Mouse (Mus musculus) MEL (cell line): ENCODE data around the gene Hoxb1. TPM values are rescaled to one million over a fixed set of nuclear protein-coding genes. Genes with fewer than 3 reads are reported as not detected.

Experiments used
- DNase-seq: peaks from one replicate; pipeline ENCODE4 v3.0.0; 2011; ENCODE audit warnings: low read depth, low spot score
- H3K27ac ChIP-seq: 2 replicates; pipeline ENCODE4 v1.5.1; 2012; ENCODE audit warnings: low read depth, mild to moderate bottlenecking, control low read depth, low read length, moderate library complexity; ENCODE audit not compliant: control insufficient read depth
- H3K27me3 ChIP-seq, 2 experiments: fragments of 150-350 bp in 1 of 2; sonication (generic) in 1 of 2; 2 replicates each; pipeline ENCODE4 v1.6.1; 2012; ENCODE audit warnings: low read length in 2 of 2, mild to moderate bottlenecking in 2 of 2, improper control_type of control experiment in 1 of 2, moderate library complexity in 1 of 2; ENCODE audit not compliant: insufficient read depth in 2 of 2, control insufficient read depth in 1 of 2
- H3K36me3 ChIP-seq, 2 experiments: 2 replicates each; pipeline ENCODE4 v1.6.1; 2012 to 2014; ENCODE audit warnings: low read length in 2 of 2, improper control_type of control experiment in 1 of 2, inconsistent platforms in 1 of 2, mild to moderate bottlenecking in 1 of 2; ENCODE audit not compliant: insufficient read depth in 2 of 2, control insufficient read depth in 1 of 2
- H3K4me1 ChIP-seq, 2 experiments: fragments of 150-350 bp in 1 of 2; sonication (generic) in 1 of 2; 2 replicates each; pipeline ENCODE4 v1.6.1; 2012; ENCODE audit warnings: low read length in 2 of 2, improper control_type of control experiment in 1 of 2, mild to moderate bottlenecking in 1 of 2; ENCODE audit not compliant: insufficient read depth in 2 of 2, control insufficient read depth in 1 of 2
- H3K4me3 ChIP-seq, 2 experiments: fragments of 150-350 bp in 1 of 2; sonication (generic) in 1 of 2; 2 replicates each; pipeline ENCODE4 v1.5.1; 2012; ENCODE audit warnings: low read depth in 2 of 2, low read length in 2 of 2, mild to moderate bottlenecking in 2 of 2, moderate library complexity in 2 of 2, control low read depth in 1 of 2, improper control_type of control experiment in 1 of 2; ENCODE audit not compliant: control insufficient read depth in 1 of 2, insufficient read depth in 1 of 2
- H3K79me2 ChIP-seq: 2 replicates; pipeline ENCODE4 v1.6.1; 2012; ENCODE audit warnings: mild to moderate bottlenecking, low read length, moderate library complexity; ENCODE audit not compliant: control insufficient read depth, poor library complexity, insufficient read depth
- H3K9ac ChIP-seq: 2 replicates; pipeline ENCODE4 v1.6.1; 2012; ENCODE audit warnings: low read depth, mild to moderate bottlenecking, control low read depth, low read length, moderate library complexity; ENCODE audit not compliant: control insufficient read depth, poor library complexity, severe bottlenecking
- H3K9me3 ChIP-seq: fragments of 150-350 bp; sonication (generic); replicated peaks from 2 replicates; pipeline ENCODE4 v1.6.1; 2012; ENCODE audit warnings: mild to moderate bottlenecking, low read length, improper control_type of control experiment, moderate library complexity; ENCODE audit not compliant: insufficient read depth
- BHLHE40 ChIP-seq: IDR thresholded peaks from 2 replicates; pipeline ENCODE4 v1.6.1; 2012; ENCODE audit warnings: low read depth, mild to moderate bottlenecking, inconsistent platforms, low read length, improper control_type of control experiment, borderline replicate concordance
- E2F4 ChIP-seq: IDR thresholded peaks from 2 replicates; pipeline ENCODE4 v1.6.1; 2011; ENCODE audit warnings: low read depth, low read length, improper control_type of control experiment, borderline replicate concordance
- ELF1 ChIP-seq: IDR thresholded peaks from 2 replicates; pipeline ENCODE4 v1.6.1; 2014; ENCODE audit warnings: low read depth, mild to moderate bottlenecking, inconsistent platforms, low read length, improper control_type of control experiment, moderate library complexity
- EP300 ChIP-seq, 2 experiments: IDR thresholded peaks; 2 replicates each; pipeline ENCODE4 v1.6.1; 2011; ENCODE audit warnings: improper control_type of control experiment in 2 of 2, low read length in 2 of 2, low read depth in 1 of 2, mild to moderate bottlenecking in 1 of 2
- ETS1 ChIP-seq: IDR thresholded peaks from 2 replicates; pipeline ENCODE4 v1.6.1; 2012; ENCODE audit warnings: low read depth, mild to moderate bottlenecking, inconsistent platforms, low read length, improper control_type of control experiment, moderate library complexity
- KAT2A ChIP-seq: conservative IDR thresholded peaks from 2 replicates; pipeline ENCODE4 v1.6.1; 2012; ENCODE audit warnings: low read depth, low read length, improper control_type of control experiment, inconsistent platforms
- MAFK ChIP-seq: IDR thresholded peaks from 2 replicates; pipeline ENCODE4 v1.6.1; 2011; ENCODE audit warnings: low read depth, mild to moderate bottlenecking, low read length, improper control_type of control experiment, borderline replicate concordance
- MAX ChIP-seq: IDR thresholded peaks from 2 replicates; pipeline ENCODE4 v1.6.1; 2011; ENCODE audit warnings: low read length, improper control_type of control experiment
- MEF2A ChIP-seq: IDR thresholded peaks from 2 replicates; pipeline ENCODE4 v1.6.1; 2014; ENCODE audit warnings: low read depth, mild to moderate bottlenecking, inconsistent platforms, low read length, improper control_type of control experiment; ENCODE audit not compliant: poor library complexity, insufficient replicate concordance, severe bottlenecking; ENCODE audit errors: extremely low read depth
- MXI1 ChIP-seq: IDR thresholded peaks from 2 replicates; pipeline ENCODE4 v1.6.1; 2011; ENCODE audit warnings: mild to moderate bottlenecking, low read depth, low read length, improper control_type of control experiment
- MYB ChIP-seq: IDR thresholded peaks from 2 replicates; pipeline ENCODE4 v1.6.1; 2011; ENCODE audit warnings: mild to moderate bottlenecking, low read depth, low read length, improper control_type of control experiment
- MYC ChIP-seq: IDR thresholded peaks from 2 replicates; pipeline ENCODE4 v1.6.1; 2011; ENCODE audit warnings: low read depth, mild to moderate bottlenecking, low read length, improper control_type of control experiment, moderate library complexity
- NRF1 ChIP-seq: IDR thresholded peaks from 2 replicates; pipeline ENCODE4 v1.6.1; 2014; ENCODE audit warnings: low read depth, mild to moderate bottlenecking, inconsistent platforms, low read length, improper control_type of control experiment, moderate library complexity; ENCODE audit not compliant: poor library complexity, insufficient read depth, severe bottlenecking
- POLR2A ChIP-seq, 2 experiments: IDR thresholded peaks; 2 replicates each; pipeline ENCODE4 v1.6.1; 2011 to 2012; ENCODE audit warnings: low read length in 2 of 2, mild to moderate bottlenecking in 2 of 2, control low read depth in 1 of 2, improper control_type of control experiment in 1 of 2, low read depth in 1 of 2, moderate library complexity in 1 of 2; ENCODE audit not compliant: control insufficient read depth in 1 of 2, insufficient read depth in 1 of 2, poor library complexity in 1 of 2
- RAD21 ChIP-seq: IDR thresholded peaks from 2 replicates; pipeline ENCODE4 v1.6.1; 2011; ENCODE audit warnings: mild to moderate bottlenecking, low read depth, low read length, improper control_type of control experiment
- RCOR1 ChIP-seq: IDR thresholded peaks from 2 replicates; pipeline ENCODE4 v1.6.1; 2012; ENCODE audit warnings: low read depth, mild to moderate bottlenecking, inconsistent platforms, low read length, improper control_type of control experiment
- SIN3A ChIP-seq: IDR thresholded peaks from 2 replicates; pipeline ENCODE4 v1.6.1; 2012; ENCODE audit warnings: low read length, improper control_type of control experiment, inconsistent platforms
- TAL1 ChIP-seq: IDR thresholded peaks from 2 replicates; pipeline ENCODE4 v1.6.1; 2012; ENCODE audit warnings: mild to moderate bottlenecking, inconsistent platforms, low read length, moderate library complexity, mixed read lengths
- USF2 ChIP-seq, 2 experiments: IDR thresholded peaks; 2 replicates each; pipeline ENCODE4 v1.6.1; 2011 to 2012; ENCODE audit warnings: improper control_type of control experiment in 2 of 2, low read length in 2 of 2, borderline replicate concordance in 1 of 2, inconsistent platforms in 1 of 2, low read depth in 1 of 2, mild to moderate bottlenecking in 1 of 2; ENCODE audit not compliant: insufficient read depth in 1 of 2
- ZKSCAN1 ChIP-seq: IDR thresholded peaks from 2 replicates; pipeline ENCODE4 v1.6.1; 2012; ENCODE audit warnings: low read depth, mild to moderate bottlenecking, inconsistent platforms, low read length, improper control_type of control experiment, moderate library complexity
- ZMIZ1 ChIP-seq: IDR thresholded peaks from 2 replicates; pipeline ENCODE4 v1.6.1; 2012; ENCODE audit warnings: low read depth, mild to moderate bottlenecking, inconsistent platforms, low read length, improper control_type of control experiment, moderate library complexity
- polyA plus RNA-seq, 2 experiments: library from polyadenylated mRNA; stranded (reverse) in 1 of 2; unstranded in 1 of 2; fragments of >175 nt in 1 of 2; fragments of >200 nt in 1 of 2; gene quantifications; 2 replicates each; pipeline versions ENCODE4 v1.2.1 to v1.2.4; 2012; ENCODE audit warnings: low replicate concordance in 2 of 2, low read depth in 1 of 2; ENCODE audit not compliant: insufficient read length in 2 of 2, insufficient read depth in 1 of 2, missing spikeins in 1 of 2
- total RNA-seq: library from RNA; depleted of rRNA; stranded (reverse); fragments of 300-350 nt; gene quantifications from 2 replicates; pipeline ENCODE4 v1.2.3, GENCODE M21; 2012

Hoxb1 gene
- total and polyA plus RNA-seq, 3 experiments = not detected

- H3K4me1 ChIP-seq = no peaks in the 10 kb centered on the region
- H3K27me3 ChIP-seq = no peaks in the 10 kb centered on the region; a peak in 1 of 4 replicates
- H3K9ac ChIP-seq = no peak overlapping the region
- TF ChIP-seq ZMIZ1 (no peak), MYB (no peak), BHLHE40 (no peak), POLR2A (IDR thresholded peaks at IDR 0.05; ENCODE audit: control insufficient read depth in 1 of 2, insufficient read depth in 1 of 2, low read depth in 1 of 2, low read length in 2 of 2, poor library complexity in 1 of 2) (no peak), EP300 (IDR thresholded peaks at IDR 0.05; ENCODE audit: low read depth in 1 of 2, low read length in 2 of 2) (no peak), SIN3A (no peak), NRF1 (no peak)
- H3K36me3 ChIP-seq = no peaks in the 10 kb centered on the region
- no peak for DNase-seq
- H3K9me3 ChIP-seq = no peaks in the 10 kb centered on the region
- no peaks in the 10 kb centered on the region for H3K79me2 ChIP-seq
- no peak overlapping the region for H3K4me3 ChIP-seq
- H3K27ac ChIP-seq = no peak overlapping the region
These were observed 20.7 kb upstream of the Hoxb1 start for GRCm38 (mm10) chr11:96344878-96345159.

GRCm38 (mm10) chr11:96345220-96345892, 20.2 kb upstream of the Hoxb1 start:
- Histone ChIP-seq H3K27me3 (no peaks in the 10 kb centered on the region; a peak in 1 of 4 replicates), H3K36me3 (no peaks in the 10 kb centered on the region), H3K4me3 (no peak overlapping the region), H3K9ac (no peak overlapping the region), H3K79me2 (no peaks in the 10 kb centered on the region), H3K9me3 (no peaks in the 10 kb centered on the region), H3K27ac (no peak overlapping the region), H3K4me1 (no peaks in the 10 kb centered on the region)
- no peak for DNase-seq
- TF ChIP-seq KAT2A = no peak
- TF ChIP-seq ZKSCAN1 = no peak
- no peak for TF ChIP-seq MEF2A
- TF ChIP-seq E2F4 = no peak
- TF ChIP-seq ETS1 = no peak
- no peak for TF ChIP-seq TAL1
- no peak for TF ChIP-seq MAX
- TF ChIP-seq MXI1 = no peak
- no peak for TF ChIP-seq ELF1
- no peak for TF ChIP-seq MAFK
- no peak for TF ChIP-seq POLR2A (IDR thresholded peaks at IDR 0.05; ENCODE audit: control insufficient read depth in 1 of 2, insufficient read depth in 1 of 2, low read depth in 1 of 2, low read length in 2 of 2, poor library complexity in 1 of 2)
- TF ChIP-seq RAD21 = no peak
- TF ChIP-seq MYC = no peak
- no peak for TF ChIP-seq RCOR1
- no peak for TF ChIP-seq ZMIZ1
- TF ChIP-seq MYB = no peak
- TF ChIP-seq USF2 (IDR thresholded peaks at IDR 0.05; ENCODE audit: borderline replicate concordance in 1 of 2, insufficient read depth in 1 of 2, low read depth in 1 of 2, low read length in 2 of 2) = no peak
